Mouse (Mus musculus) bone marrow, adult 2 months (tissue): ENCODE results near the gene Nt5e.

Experiments
- CTCF ChIP-seq: fragments of 200-500 bp; IDR thresholded peaks from 2 replicates; pipeline ENCODE4 v1.5.1; 2011; ENCODE audit warnings: low read length, control low read depth; ENCODE audit not compliant: control insufficient read depth, insufficient read depth
- POLR2A ChIP-seq: fragments of 200-500 bp; IDR thresholded peaks from 2 replicates; pipeline ENCODE4 v1.6.1; 2011; ENCODE audit warnings: low read depth, mild to moderate bottlenecking, control low read depth, low read length, borderline replicate concordance; ENCODE audit not compliant: control insufficient read depth

DNA sequence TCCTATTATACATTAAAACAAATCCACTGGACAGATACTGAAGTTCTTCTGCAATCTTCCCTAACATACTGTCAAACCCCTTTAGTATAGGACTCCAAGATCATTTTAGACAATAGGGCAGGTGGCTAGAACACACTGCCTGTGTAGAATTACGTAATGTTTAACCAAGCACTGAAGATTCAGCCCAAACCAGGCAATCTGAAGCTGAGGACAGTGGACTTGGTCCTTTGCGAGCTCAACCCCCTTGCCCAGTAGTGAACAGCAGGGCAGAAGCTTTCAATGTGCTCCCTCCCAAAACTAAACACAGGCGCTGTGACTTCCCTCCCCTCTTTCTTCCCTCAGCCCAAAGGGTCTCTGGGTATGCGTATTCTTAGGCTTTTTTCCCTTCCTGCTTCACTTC lies 39.8 kb downstream of the Nt5e start:
- TF ChIP-seq POLR2A = no peak
- TF ChIP-seq CTCF = no peak
